Mouse (Mus musculus) urinary bladder, postnatal 0 days (tissue): ENCODE results near the gene Creb3l2. TPM values are rescaled to one million over a fixed set of nuclear protein-coding genes. Genes with fewer than 3 reads are reported as not detected.

Source experiments
- polyA plus RNA-seq: library from polyadenylated mRNA; unstranded; fragments of >200 nt; fragmentation: Nextera tagmentation; extraction: Ambion mirVana; gene quantifications from 2 replicates; pipeline ENCODE4 v1.2.1, GENCODE M21; 2015

Creb3l2 gene
- polyA plus RNA-seq: 28.9 and 31.1 TPM in 2 replicates

DNA sequence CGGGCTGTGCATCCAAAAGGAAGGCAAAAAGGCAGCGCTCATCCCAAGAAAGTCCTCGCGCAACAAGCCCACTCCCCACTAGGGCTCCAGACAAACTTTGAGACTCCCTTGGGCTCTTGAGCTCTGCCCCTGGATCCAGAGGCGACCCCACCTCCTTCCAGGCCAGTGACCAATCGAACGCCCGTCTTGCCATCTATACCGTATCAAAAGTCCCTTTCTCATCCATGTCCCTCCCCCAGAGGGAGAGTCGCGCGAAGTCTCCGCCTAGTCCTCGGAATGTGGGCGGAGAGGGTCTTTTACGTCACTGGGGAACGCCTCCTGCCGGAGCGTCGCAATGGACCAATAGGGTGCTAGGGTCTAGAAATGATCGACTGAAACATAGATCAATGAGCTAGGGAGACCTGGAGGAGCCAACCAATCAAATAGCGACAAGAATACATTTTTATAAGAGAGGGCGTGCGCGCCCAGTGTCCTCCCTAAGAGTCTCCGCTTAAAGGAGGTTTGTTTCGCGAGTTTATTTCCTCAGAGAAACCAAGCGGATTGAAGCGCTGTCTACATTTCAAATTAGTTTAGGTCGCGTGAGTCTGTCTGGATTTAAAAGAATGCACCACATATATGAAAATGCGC is at the start of gene Creb3l2:
Gene Creb3l2, minus strand, starts transcription at position 106 of the 627 bp plus-strand sequence.

DNA sequence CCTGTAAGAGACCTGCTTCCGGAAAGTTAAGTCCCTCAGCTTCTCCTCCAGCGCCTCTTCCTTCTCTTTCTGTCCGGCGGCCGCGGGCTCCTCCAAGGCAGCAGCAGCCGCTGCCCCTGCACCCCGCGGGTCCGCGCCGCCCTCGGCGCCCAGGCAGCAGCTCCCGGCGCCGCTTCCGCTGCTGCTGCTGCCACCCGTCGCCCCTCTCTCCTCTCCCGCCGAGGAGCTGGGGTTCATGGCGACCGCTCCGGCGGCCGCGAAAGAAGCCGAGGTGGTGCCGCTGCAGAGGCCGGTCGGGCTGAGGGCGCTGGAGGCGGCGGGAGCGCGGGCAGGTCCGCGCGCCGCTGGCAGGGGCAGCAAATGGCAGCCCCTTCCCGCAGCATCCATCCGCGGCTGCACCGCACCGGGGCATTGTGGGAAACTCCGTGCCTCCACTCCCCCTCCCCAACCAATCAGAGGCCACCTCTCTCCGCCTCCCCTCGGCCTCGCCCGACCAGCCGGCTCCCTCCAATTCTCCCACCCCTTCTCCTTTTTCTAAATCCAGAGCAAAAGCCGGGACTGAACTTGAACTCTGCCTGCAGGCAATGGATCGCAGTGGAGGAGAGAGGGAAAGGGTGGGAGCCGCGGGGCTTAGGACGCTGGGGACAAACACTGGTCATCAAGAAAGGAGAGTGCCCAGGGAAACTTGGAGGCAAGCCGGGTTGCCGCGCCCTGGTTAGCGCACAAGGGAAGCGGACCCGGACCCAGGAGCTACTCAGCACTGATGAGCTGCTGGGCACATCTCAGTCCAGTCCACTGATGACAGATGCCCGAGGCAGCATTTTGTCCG is 142.2 kb downstream of the Creb3l2 start, which contains the start of gene Dgki:
Gene Dgki, minus strand, starts transcription at position 623 of the 829 bp plus-strand sequence.

Other genes starting within 250 kb of the Creb3l2 start
- 0.73 and 0.89 TPM in 2 replicates for gene Dgki, start 142.0 kb downstream of the Creb3l2 start, polyA plus RNA-seq
- 0.11 TPM in 1 of 2 replicates, not detected in the other for gene Akr1d1, start 88.0 kb upstream of the Creb3l2 start, polyA plus RNA-seq